Mouse (Mus musculus): ENCODE measurements around the gene Tmem41b.
"Not testable (repeated sequence)": the region's sequence is repeated elsewhere in the genome, so short reads cannot be mapped to it uniquely, and the experiment has no call there.

- TF ChIP-seq CTCF (IDR thresholded peaks at IDR 0.05; ENCODE audit: extremely low read depth, insufficient read depth, insufficient read length, insufficient replicate concordance); POLR2A (IDR thresholded peaks at IDR 0.05; ENCODE audit: low read depth, low read length): not testable (repeated sequence)
These were observed at the start of gene Tmem41b for GRCm38 (mm10) chr7:109986775-109987174.

Measured in spleen, adult 2 months (tissue).